Comparison of ENCODE assay signal across 20 mouse cellular contexts in the genomic region with DNA sequence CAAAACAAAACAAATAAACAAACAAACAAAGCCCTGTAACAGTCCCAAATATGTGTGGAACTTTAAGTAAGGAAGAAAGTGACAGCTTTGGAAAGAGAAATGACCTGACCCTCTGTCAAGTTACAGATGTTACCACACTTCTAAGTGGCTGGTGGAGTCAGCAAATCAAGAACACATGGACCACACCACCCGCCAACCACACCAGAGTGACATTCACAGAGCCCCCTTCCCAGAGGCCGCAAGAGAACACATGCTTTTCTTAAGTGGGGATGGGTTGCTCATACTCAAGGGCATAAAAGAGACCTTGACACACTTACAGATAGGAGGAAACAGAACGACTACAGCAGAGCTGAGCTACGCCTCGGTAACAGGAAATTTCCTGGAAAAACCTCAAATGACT. TPM values are rescaled to one million over a fixed set of nuclear protein-coding genes. Genes with fewer than 3 reads are reported as not detected.
"Had no signal": no experiment of that assay in that cellular context is flagged by ENCODE, and none has a peak within 500 bp of the region (broad histone marks: within the 10 kb centered on the region; RNA-seq: fewer than 3 reads in every experiment).

No protein-coding gene starts in this region.

- H3K9ac ChIP-seq: limb, embryonic 12.5 days; limb, embryonic 15.5 days; liver, embryonic 14.5 days; liver, postnatal 0 days; lung, embryonic 14.5 days; midbrain, embryonic 13.5 days; neural tube, embryonic 13.5 days had no signal

- DNase-seq: kidney, adult 9 months; kidney, postnatal 14 days; kidney, postnatal 4 days; liver, postnatal 0 days; lung, embryonic 14.5 days; lung, postnatal 10 days; lung, postnatal 36 days; retina, postnatal 1 day; right cerebral cortex, postnatal 25 days; spleen, adult 18-20 months; thymus, adult 18-20 months; thymus, postnatal 36 days had no signal

- H3K27ac ChIP-seq: limb, embryonic 12.5 days; limb, embryonic 15.5 days; liver, embryonic 14.5 days; midbrain, embryonic 10.5 days; midbrain, embryonic 13.5 days; neural tube, embryonic 13.5 days had no signal

- H3K4me2 ChIP-seq: limb, embryonic 12.5 days; limb, embryonic 15.5 days; liver, embryonic 11.5 days; lung, embryonic 14.5 days; midbrain, embryonic 13.5 days; neural tube, embryonic 13.5 days had no signal

- H3K4me3 ChIP-seq: limb, embryonic 12.5 days; limb, embryonic 15.5 days; megakaryocyte, embryonic 14.5 days; midbrain, embryonic 10.5 days; midbrain, embryonic 13.5 days; neural tube, embryonic 13.5 days had no signal

- H3K27me3 ChIP-seq: limb, embryonic 12.5 days; limb, embryonic 15.5 days; midbrain, embryonic 13.5 days; neural tube, embryonic 13.5 days had no signal

- ATAC-seq: liver, postnatal 0 days; midbrain, embryonic 13.5 days had no signal

- H3K4me1 ChIP-seq: limb, embryonic 15.5 days; megakaryocyte, embryonic 14.5 days had no signal

- H3K9me3 ChIP-seq: limb, embryonic 12.5 days; limb, embryonic 15.5 days; megakaryocyte, embryonic 14.5 days; midbrain, embryonic 10.5 days; midbrain, embryonic 13.5 days; neural tube, embryonic 13.5 days had no signal

RNA-seq across cellular contexts. Expression of a gene that starts 37.1 kb away (rescaled TPM):
- polyA plus RNA-seq: lung, embryonic 14.5 days had no signal
